Mouse (Mus musculus) midbrain, postnatal 0 days (tissue): Measurements from ENCODE around the gene Haao. TPM values are rescaled to one million over a fixed set of nuclear protein-coding genes. Genes with fewer than 3 reads are reported as not detected.

ENCODE experiments used
- ATAC-seq: fragments of 200-750 bp; cut with Nextera tagmentation; 2 replicates; pipeline ENCODE4 v1.8.0; 2017; ENCODE audit warnings: moderate number of reproducible peaks, mild to moderate bottlenecking, moderate TSS enrichment, moderate library complexity; ENCODE audit not compliant: low FRiP score
- DNase-seq: peaks from one replicate; pipeline ENCODE4 v3.0.0-alpha.2; 2015; ENCODE audit warnings: low spot score
- H3K27ac ChIP-seq: fragments of 300-500 bp; sonication (generic); 2 replicates; pipeline ENCODE4 v1.5.1; 2014; ENCODE audit warnings: low read depth, mild to moderate bottlenecking, low read length, mixed read lengths
- H3K27me3 ChIP-seq: fragments of 300-500 bp; sonication (generic); 2 replicates; pipeline ENCODE4 v1.6.1; 2014; ENCODE audit warnings: low read length, control low read depth, mixed read lengths; ENCODE audit not compliant: insufficient read depth
- H3K36me3 ChIP-seq: fragments of 300-500 bp; sonication (generic); 2 replicates; pipeline ENCODE4 v1.6.1; 2014; ENCODE audit warnings: low read length, control low read depth, mixed read lengths; ENCODE audit not compliant: insufficient read depth
- H3K4me1 ChIP-seq: fragments of 300-500 bp; sonication (generic); 2 replicates; pipeline ENCODE4 v1.6.1; 2014; ENCODE audit warnings: mild to moderate bottlenecking, control low read depth, antibody characterized with exemption, low read length, mixed read lengths; ENCODE audit not compliant: insufficient read depth
- H3K4me2 ChIP-seq: fragments of 300-500 bp; sonication (generic); 2 replicates; pipeline ENCODE4 v1.6.1; 2014; ENCODE audit warnings: low read depth, mild to moderate bottlenecking, low read length, mixed read lengths; ENCODE audit not compliant: poor library complexity, severe bottlenecking
- H3K4me3 ChIP-seq: fragments of 300-500 bp; sonication (generic); 2 replicates; pipeline ENCODE4 v1.5.1; 2014; ENCODE audit warnings: low read depth, mild to moderate bottlenecking, low read length, moderate library complexity
- H3K9ac ChIP-seq: fragments of 300-500 bp; sonication (generic); replicated peaks from 2 replicates; pipeline ENCODE4 v1.6.1; 2014; ENCODE audit warnings: mild to moderate bottlenecking, low read length, moderate library complexity, mixed read lengths; ENCODE audit not compliant: poor library complexity, severe bottlenecking
- H3K9me3 ChIP-seq: fragments of 300-500 bp; sonication (generic); 2 replicates; pipeline ENCODE4 v1.6.1; 2016; ENCODE audit warnings: low read length, control low read depth
- CTCF ChIP-seq: IDR thresholded peaks from 2 replicates; pipeline ENCODE4 v1.5.1; 2016; ENCODE audit warnings: antibody characterized with exemption, mild to moderate bottlenecking
- WGBS: fragments of 180-500 bp; shearing (Covaris S2); extraction: QIAGEN DNeasy Blood & Tissue Kit; methylation state at CpG from one replicate; pipeline ENCODE4 v1.1.7; 2014; 5-methylcytosine and 5-hydroxymethylcytosine counted together
- polyA plus RNA-seq: library from polyadenylated mRNA; unstranded; fragments of >200 nt; fragmentation: Nextera tagmentation; extraction: Ambion mirVana; gene quantifications from 2 replicates; pipeline ENCODE4 v1.2.1, GENCODE M21; 2015
- total RNA-seq: library from RNA; depleted of rRNA; stranded (reverse); fragments of >200 nt; gene quantifications from 2 replicates; pipeline ENCODE4 v1.2.3, GENCODE M21; 2014

Haao gene
- total and polyA plus RNA-seq, 2 experiments from 2014 or later = 0.23 TPM; not detected in 1

DNA sequence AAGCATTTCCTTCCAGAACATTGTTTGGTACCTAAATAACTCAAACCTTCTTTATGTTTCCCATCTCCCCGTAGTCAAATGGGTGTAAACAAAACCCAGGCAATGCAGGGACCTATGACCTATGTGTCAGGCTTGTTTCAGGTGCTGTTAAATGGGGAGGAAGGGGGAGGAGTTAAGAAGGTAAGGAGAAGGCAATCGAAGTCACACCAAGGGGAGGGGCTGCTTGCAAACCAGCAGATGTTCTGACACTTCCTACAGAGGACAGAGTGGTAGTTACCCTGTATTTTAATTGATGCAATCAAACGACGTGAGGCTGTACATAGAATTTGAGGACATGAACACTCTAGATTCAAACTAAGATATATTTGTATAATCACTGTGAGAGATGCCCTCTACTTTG, 719 bp upstream of the Haao start:
- no peak for ATAC-seq
- H3K36me3 ChIP-seq = no peaks in the 10 kb centered on the region
- no peak overlapping the region for H3K4me2 ChIP-seq
- 66% methylated on average over 4 of the region's 4 CpGs for WGBS
- no peak for TF ChIP-seq CTCF
- H3K9ac ChIP-seq = no peak overlapping the region
- H3K27me3 ChIP-seq = no peaks in the 10 kb centered on the region
- no peaks in the 10 kb centered on the region for H3K9me3 ChIP-seq
- DNase-seq = no peak
- H3K4me1 ChIP-seq = peaks cover 7% of the 10 kb centered on the region; the same call in 1 of the 2 replicates
- H3K4me3 ChIP-seq = no peak overlapping the region
- no peak overlapping the region for H3K27ac ChIP-seq

DNA sequence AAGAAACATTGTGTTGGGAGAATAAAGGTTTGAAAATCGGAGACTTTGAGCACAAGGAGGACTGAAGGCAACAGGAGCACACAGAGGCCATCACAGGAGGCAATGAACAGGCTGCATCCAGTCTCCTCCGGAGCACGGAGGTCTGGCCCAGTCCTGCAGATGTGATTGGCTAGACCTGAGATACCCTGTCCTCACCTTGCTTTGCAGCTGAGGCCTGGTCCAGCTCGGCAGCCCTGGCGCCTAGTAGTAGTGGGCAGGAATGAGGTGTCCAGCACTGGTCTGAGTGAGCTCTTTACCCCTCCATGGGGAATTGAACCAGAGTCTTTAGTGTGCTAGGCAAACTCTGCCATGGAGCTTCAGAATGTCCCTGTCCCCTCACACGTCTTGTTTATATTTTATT, 663 bp downstream of the Haao start:
- ATAC-seq = no peak

GRCm38 (mm10) chr17:83846301-83847021, 1.3 kb downstream of the Haao start:
- WGBS = 84% methylated on average over 21 of the region's 21 CpGs
- no peaks in the 10 kb centered on the region for H3K27me3 ChIP-seq
- no peak overlapping the region for H3K27ac ChIP-seq
- no peak for TF ChIP-seq CTCF
- H3K4me1 ChIP-seq = peaks cover 7% of the 10 kb centered on the region; the same call in 1 of the 2 replicates
- H3K9me3 ChIP-seq = no peaks in the 10 kb centered on the region
- H3K4me2 ChIP-seq = no peak overlapping the region
- H3K36me3 ChIP-seq = no peaks in the 10 kb centered on the region
- no peak for ATAC-seq
- H3K9ac ChIP-seq = no peak overlapping the region
- DNase-seq = no peak
- no peak overlapping the region for H3K4me3 ChIP-seq

More for the DNA sequence above, 663 bp downstream of the Haao start:
- Histone ChIP-seq H3K27me3 (no peaks in the 10 kb centered on the region), H3K4me2 (no peak overlapping the region), H3K9me3 (no peaks in the 10 kb centered on the region), H3K36me3 (no peaks in the 10 kb centered on the region), H3K27ac (no peak overlapping the region), H3K4me3 (no peak overlapping the region), H3K4me1 (peaks cover 7% of the 10 kb centered on the region; the same call in 1 of the 2 replicates), H3K9ac (no peak overlapping the region)
- no peak for TF ChIP-seq CTCF
- DNase-seq = no peak
- WGBS = 89% methylated on average over 6 of the region's 6 CpGs

GRCm38 (mm10) chr17:83845538-83845937, 2.2 kb downstream of the Haao start:
- Histone ChIP-seq H3K9me3 (no peaks in the 10 kb centered on the region), H3K9ac (no peak overlapping the region), H3K36me3 (no peaks in the 10 kb centered on the region), H3K4me2 (no peak overlapping the region), H3K27ac (no peak overlapping the region), H3K4me3 (no peak overlapping the region), H3K4me1 (peaks cover 7% of the 10 kb centered on the region; the same call in 1 of the 2 replicates), H3K27me3 (no peaks in the 10 kb centered on the region)
- 89% methylated on average over 8 of the region's 8 CpGs for WGBS
- DNase-seq = no peak
- no peak for ATAC-seq
- no peak for TF ChIP-seq CTCF

DNA sequence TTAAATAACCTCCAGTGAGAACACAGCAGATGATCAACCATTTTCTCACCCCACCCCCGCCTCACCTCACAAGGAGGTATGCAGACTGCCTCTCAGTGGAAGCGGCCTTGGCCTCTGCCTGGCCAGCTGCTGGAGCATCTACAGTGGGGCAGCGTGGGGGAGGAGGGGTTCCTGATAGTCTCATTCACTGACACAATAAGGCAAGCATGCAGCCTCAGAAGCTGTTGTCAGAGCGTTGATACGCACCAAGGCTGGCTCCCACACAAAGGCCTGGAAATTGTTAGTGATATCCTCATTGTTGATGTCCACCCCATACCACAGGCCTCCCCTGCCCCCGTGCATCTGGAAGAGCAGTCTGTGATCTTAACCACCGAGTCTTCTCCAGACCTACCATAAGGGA, 4.0 kb downstream of the Haao start:
- Histone ChIP-seq H3K27me3 (no peaks in the 10 kb centered on the region), H3K36me3 (no peaks in the 10 kb centered on the region), H3K4me1 (no peaks in the 10 kb centered on the region), H3K9me3 (no peaks in the 10 kb centered on the region), H3K4me2 (no peak overlapping the region), H3K27ac (no peak overlapping the region), H3K9ac (no peak overlapping the region), H3K4me3 (no peak overlapping the region)
- TF ChIP-seq CTCF = no peak
- WGBS = 65% methylated on average over 7 of the region's 7 CpGs
- DNase-seq (no peak), ATAC-seq (no peak)

GRCm38 (mm10) chr17:83841011-83841410, 6.8 kb downstream of the Haao start:
- H3K4me2 ChIP-seq = no peak overlapping the region
- H3K4me1 ChIP-seq = no peaks in the 10 kb centered on the region
- WGBS = 88% methylated on average over 5 of the region's 5 CpGs
- no peak overlapping the region for H3K27ac ChIP-seq
- DNase-seq (no peak), ATAC-seq (no peak)
- H3K9me3 ChIP-seq = no peaks in the 10 kb centered on the region
- TF ChIP-seq CTCF = no peak
- H3K9ac ChIP-seq = no peak overlapping the region
- no peaks in the 10 kb centered on the region for H3K36me3 ChIP-seq
- H3K27me3 ChIP-seq = no peaks in the 10 kb centered on the region; the same call in 1 of the 2 replicates
- H3K4me3 ChIP-seq = no peak overlapping the region
